Mouse (Mus musculus) left cerebral cortex, adult 2 months (tissue): ENCODE results near the gene Gas8. TPM values are rescaled to one million over a fixed set of nuclear protein-coding genes. Genes with fewer than 3 reads are reported as not detected.
"Not testable (repeated sequence)": the region's sequence is repeated elsewhere in the genome, so short reads cannot be mapped to it uniquely, and the experiment has no call there.

Source experiments
- DNase-seq, 2 experiments: peaks; one replicate each; pipeline ENCODE4 v3.0.0; 2021 to 2022; ENCODE audit warnings: low spot score in 2 of 2, mixed read lengths in 1 of 2; ENCODE audit errors: extremely low spot score in 1 of 2
- H3K27ac ChIP-seq: fragments of 200-600 bp; 2 replicates; pipeline ENCODE4 v1.8.1; 2022
- H3K4me3 ChIP-seq: fragments of 200-600 bp; 2 replicates; pipeline ENCODE4 v1.8.1; 2022
- CTCF ChIP-seq: fragments of 200-600 bp; IDR thresholded peaks from 2 replicates; pipeline ENCODE4 v1.8.1; 2022; ENCODE audit warnings: antibody characterized with exemption, mild to moderate bottlenecking, moderate library complexity
- intact Hi-C: fragments of 180-260 bp; cut with DNase I; formaldehyde crosslinking; loops from one replicate; pipeline ENCODE4 v1.15.1; 2025
- total RNA-seq, 2 experiments: library from RNA; stranded (reverse); gene quantifications; 2 replicates each; pipeline ENCODE4 v1.2.3; 2021

Gene Gas8
- total RNA-seq, 2 experiments from 2014 or later = 29.0 to 29.1 TPM

- intact Hi-C loops = no loop called here
- Histone ChIP-seq H3K27ac (no peak overlapping the region), H3K4me3 (peak overlapping the region; percentile 62)
- DNase-seq = no peak
- no peak for TF ChIP-seq CTCF
Measured at GRCm38 (mm10) chr8:123518172-123518571, 462 bp upstream of the Gas8 start.

GRCm38 (mm10) chr8:123520048-123520447 lies 1.4 kb downstream of the Gas8 start:
- intact Hi-C loops, H3K4me3 ChIP-seq, DNase-seq, H3K27ac ChIP-seq: not testable (repeated sequence)

DNA sequence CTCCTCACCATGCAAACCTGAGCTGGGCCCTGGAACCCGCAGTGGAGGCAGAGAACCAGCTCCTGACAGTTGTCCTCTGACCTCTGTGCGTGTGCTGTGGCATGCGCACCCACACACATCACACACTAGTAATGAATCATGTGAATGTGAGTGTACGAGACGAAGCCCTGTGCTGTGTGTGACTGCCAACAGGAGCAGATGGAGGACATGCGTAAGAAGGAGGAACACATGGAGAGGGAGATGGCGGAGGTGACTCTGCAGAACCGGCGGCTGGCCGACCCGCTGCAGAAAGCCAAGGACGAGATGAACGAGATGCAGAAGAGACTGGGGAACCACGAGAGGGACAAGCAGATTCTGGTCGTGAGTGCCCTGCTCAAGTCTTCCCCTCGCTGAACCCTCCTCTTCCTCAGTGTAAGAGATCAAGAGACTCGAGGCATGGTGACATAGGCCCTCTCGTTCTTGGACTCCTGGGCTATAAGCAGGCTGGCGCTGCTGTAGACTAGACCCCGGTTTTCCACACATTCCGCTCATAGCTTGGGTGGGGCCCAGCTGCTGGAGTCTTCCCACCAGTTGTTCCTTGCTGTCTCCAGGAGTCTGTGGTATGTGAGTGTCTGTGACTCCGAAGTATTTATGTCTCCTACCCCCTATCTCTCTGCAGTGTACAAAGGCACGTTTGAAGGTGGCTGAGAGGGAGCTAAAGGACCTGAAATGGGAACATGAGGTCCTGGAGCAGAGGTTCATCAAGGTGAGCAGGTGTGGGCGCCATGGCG lies 9.3 kb downstream of the Gas8 start:
- H3K4me3 ChIP-seq = no peak overlapping the region
- no peak overlapping the region for H3K27ac ChIP-seq
- intact Hi-C loops = no loop called here
- TF ChIP-seq CTCF = no peak
- DNase-seq = peak in 1 of 2 experiments; percentile 29

DNA sequence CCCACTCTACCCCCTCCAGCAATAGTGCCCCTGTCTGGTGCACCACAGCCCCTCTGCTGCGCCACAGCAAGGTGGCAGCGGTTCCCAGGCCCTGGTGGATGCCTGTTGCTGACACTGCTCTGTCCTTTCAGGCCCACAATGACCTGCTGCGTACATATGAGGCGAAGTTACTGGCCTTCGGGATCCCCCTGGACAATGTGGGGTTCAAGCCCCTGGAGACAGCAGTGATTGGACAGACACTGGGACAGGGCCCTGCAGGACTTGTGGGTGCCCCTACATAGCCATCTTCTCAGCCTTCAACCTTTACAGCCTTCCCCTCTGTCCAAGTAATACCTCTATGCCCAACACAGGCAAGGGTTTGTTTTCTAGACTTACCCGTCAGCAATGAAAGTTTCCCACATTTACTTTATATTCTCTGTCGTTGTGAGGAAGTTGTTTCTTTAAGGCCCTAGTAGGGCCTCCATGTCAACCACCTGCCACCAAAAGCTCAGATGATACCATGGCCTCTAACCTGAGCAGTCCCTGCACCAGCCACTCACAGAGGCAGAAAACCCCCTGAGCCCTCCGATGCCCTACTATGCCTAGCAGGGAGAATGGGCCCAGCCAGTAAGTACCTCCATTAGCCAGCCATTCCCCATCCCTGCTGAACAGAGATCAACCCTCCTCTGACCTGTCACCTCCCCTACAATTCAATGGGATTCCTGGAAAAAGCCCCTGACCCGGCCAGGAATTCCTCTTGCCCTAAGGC lies 17.8 kb downstream of the Gas8 start:
- Histone ChIP-seq H3K4me3 (no peak overlapping the region), H3K27ac (no peak overlapping the region)
- DNase-seq = no peak
- intact Hi-C loops = no loop called here
- no peak for TF ChIP-seq CTCF

DNA sequence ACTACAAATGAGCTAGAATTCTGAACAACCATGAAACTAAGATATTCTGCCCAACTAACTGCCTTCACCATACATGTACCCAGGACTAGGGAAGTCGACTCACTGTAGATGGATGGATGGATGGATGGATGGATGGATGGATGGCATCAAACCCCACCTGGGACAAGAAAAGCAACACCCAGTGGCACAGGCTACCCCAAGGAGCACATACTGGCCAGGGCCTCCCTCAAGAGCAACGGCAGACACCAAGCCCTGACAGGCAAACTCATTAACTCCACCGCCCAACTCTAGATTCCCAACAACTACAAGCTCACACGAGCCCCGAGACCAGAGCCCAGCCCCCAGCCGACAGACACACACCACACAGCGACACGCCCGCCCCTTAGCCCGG lies 18.4 kb downstream of the Gas8 start:
- Histone ChIP-seq H3K27ac (no peak overlapping the region), H3K4me3 (no peak overlapping the region)
- no peak for TF ChIP-seq CTCF
- intact Hi-C loops = no loop called here
- no peak for DNase-seq

DNA sequence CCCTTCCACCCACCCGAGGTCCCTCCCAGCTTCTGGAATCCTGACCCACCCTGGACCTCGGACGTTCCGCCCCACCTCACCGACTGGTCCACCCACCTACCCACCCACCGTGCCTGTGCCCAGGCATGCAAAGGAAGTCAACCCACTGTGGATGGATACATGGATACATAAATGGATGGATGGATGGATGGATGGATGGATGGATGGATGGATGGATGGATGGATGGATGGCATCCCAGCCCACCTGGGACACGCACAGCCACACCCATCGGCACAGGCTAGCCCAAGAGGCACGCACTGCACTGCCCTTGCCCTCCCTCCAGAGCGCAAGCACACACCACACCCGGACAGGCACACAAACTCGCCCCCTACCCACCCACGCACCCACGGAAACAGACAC lies 19.0 kb downstream of the Gas8 start:
- H3K4me3 ChIP-seq, H3K27ac ChIP-seq, intact Hi-C loops, DNase-seq: not testable (repeated sequence)

- H3K4me3 ChIP-seq, H3K27ac ChIP-seq, intact Hi-C loops: not testable (repeated sequence)
Measured at GRCm38 (mm10) chr8:123564221-123564620, 45.6 kb downstream of the Gas8 start.

GRCm38 (mm10) chr8:123575386-123575785 lies 56.8 kb downstream of the Gas8 start:
- H3K4me3 ChIP-seq, intact Hi-C loops, H3K27ac ChIP-seq: not testable (repeated sequence)
- peak; percentile 6 to 8 for DNase-seq

More at GRCm38 (mm10) chr8:123564221-123564620, 45.6 kb downstream of the Gas8 start:
- not testable (repeated sequence) for DNase-seq

Other genes with a start within 250 kb of the Gas8 start
- gene Fanca, start 200.3 kb upstream of the Gas8 start, total RNA-seq = 1 to 10 TPM; 3.1 to 3.7 TPM
- gene Spire2, start 186.1 kb upstream of the Gas8 start, total RNA-seq = 10 to 100 TPM; 14.1 to 19.5 TPM
- gene Tcf25, start 145.1 kb upstream of the Gas8 start, total RNA-seq = 100 to 1,000 TPM; 586 to 610 TPM
- under 1 TPM; 0.18 to 0.19 TPM for gene Mc1r, start 111.7 kb upstream of the Gas8 start, total RNA-seq
- gene Tubb3, start 107.4 kb upstream of the Gas8 start, total RNA-seq = 100 to 1,000 TPM; 373 to 377 TPM
- gene Def8, start 95.3 kb upstream of the Gas8 start, total RNA-seq = 10 to 100 TPM; 55.0 to 55.5 TPM
- 10 to 100 TPM; 26.3 to 31.1 TPM for gene Afg3l1, start 40.9 kb upstream of the Gas8 start, total RNA-seq
- 10 to 100 TPM; 16.0 to 18.0 TPM for gene Dbndd1, start 3.4 kb upstream of the Gas8 start, total RNA-seq
- gene Rhou, start 135.1 kb downstream of the Gas8 start, total RNA-seq = 10 to 100 TPM; 45.9 to 46.2 TPM